Mouse (Mus musculus) erythroblast, adult 5-6 weeks (primary cell): ENCODE measurements around the gene Scube3. TPM values are rescaled to one million over a fixed set of nuclear protein-coding genes. Genes with fewer than 3 reads are reported as not detected.

Experiments
- ATAC-seq: replicated peaks from 2 replicates; pipeline ENCODE4 v1.8.0; 2016; ENCODE audit warnings: moderate number of reproducible peaks, mild to moderate bottlenecking, moderate TSS enrichment, inconsistent platforms; ENCODE audit not compliant: poor library complexity, low FRiP score, severe bottlenecking
- total RNA-seq, 2 experiments: library from RNA; stranded (forward) in 1 of 2; stranded (reverse) in 1 of 2; fragments of 150-400 nt in 1 of 2; fragments of 200-764, 138-1000 nt in 1 of 2; gene quantifications; 2 replicates each; pipeline versions ENCODE4 v1.2.3 to v1.2.4; 2015 to 2017; ENCODE audit warnings: low replicate concordance in 2 of 2

Gene Scube3
- total RNA-seq, 2 experiments from 2014 or later = not detected

- ATAC-seq = no peak
These were observed 11.4 kb upstream of the Scube3 start for GRCm38 (mm10) chr17:28130391-28131125.

- ATAC-seq = no peak
These were observed 10.8 kb upstream of the Scube3 start for GRCm38 (mm10) chr17:28131156-28131555.

GRCm38 (mm10) chr17:28133193-28133592, 8.7 kb upstream of the Scube3 start:
- ATAC-seq = no peak

- no peak for ATAC-seq
These were observed 6.4 kb upstream of the Scube3 start for GRCm38 (mm10) chr17:28135496-28135895.

- ATAC-seq = no peak
These were observed 5.7 kb upstream of the Scube3 start for GRCm38 (mm10) chr17:28136266-28136665.

- ATAC-seq = no peak
These were observed 3.9 kb upstream of the Scube3 start for GRCm38 (mm10) chr17:28138013-28138412.

- no peak for ATAC-seq
These were observed 3.3 kb upstream of the Scube3 start for GRCm38 (mm10) chr17:28138685-28139084.

GRCm38 (mm10) chr17:28140431-28141204, 1.3 kb upstream of the Scube3 start:
- ATAC-seq = no peak

GRCm38 (mm10) chr17:28141205-28141650, 713 bp upstream of the Scube3 start:
- ATAC-seq = no peak

GRCm38 (mm10) chr17:28142700-28143610, 1.0 kb downstream of the Scube3 start:
- no peak for ATAC-seq

- no peak for ATAC-seq
These were observed 1.8 kb downstream of the Scube3 start for GRCm38 (mm10) chr17:28143751-28144150.

GRCm38 (mm10) chr17:28144241-28144640, 2.3 kb downstream of the Scube3 start:
- no peak for ATAC-seq

- ATAC-seq = no peak
These were observed 6.3 kb downstream of the Scube3 start for GRCm38 (mm10) chr17:28148288-28148687.

GRCm38 (mm10) chr17:28149734-28150133, 7.8 kb downstream of the Scube3 start:
- no peak for ATAC-seq

GRCm38 (mm10) chr17:28150456-28150855, 8.5 kb downstream of the Scube3 start:
- no peak for ATAC-seq

GRCm38 (mm10) chr17:28153095-28153494, 11.2 kb downstream of the Scube3 start:
- ATAC-seq = no peak

- ATAC-seq = no peak
These were observed 13.0 kb downstream of the Scube3 start for GRCm38 (mm10) chr17:28154970-28155369.

- no peak for ATAC-seq
These were observed 18.4 kb downstream of the Scube3 start for GRCm38 (mm10) chr17:28160361-28160760.

GRCm38 (mm10) chr17:28161310-28161881, 19.5 kb downstream of the Scube3 start:
- no peak for ATAC-seq

- peak; percentile 48; the same call in 1 of the 2 replicates for ATAC-seq
These were observed 21.7 kb downstream of the Scube3 start for GRCm38 (mm10) chr17:28163666-28164065.
